Mouse (Mus musculus): ENCODE measurements around the gene Rasl12. TPM values are rescaled to one million over a fixed set of nuclear protein-coding genes. Genes with fewer than 3 reads are reported as not detected.

Gene Rasl12
- polyA plus RNA-seq, 1 experiment = 0.05 TPM

GRCm38 (mm10) chr9:65393606-65394005 lies 4.7 kb upstream of the Rasl12 start:
- no peaks in the 10 kb centered on the region for H3K36me3 ChIP-seq (ENCODE audit: control insufficient read depth, insufficient read depth)
- no peak overlapping the region for H3ac ChIP-seq (ENCODE audit: control insufficient read depth, insufficient read length, low read depth)
- H3K79me3 ChIP-seq (ENCODE audit: low read depth) = no peaks in the 10 kb centered on the region
- peaks cover 22% of the 10 kb centered on the region for H3K27me3 ChIP-seq (ENCODE audit: control insufficient read depth, insufficient read depth, insufficient read length)
- no peak overlapping the region for H3K4me3 ChIP-seq (ENCODE audit: insufficient read depth, poor library complexity, severe bottlenecking)
- TF ChIP-seq MAX (IDR thresholded peaks at IDR 0.05) (no peak), CTCF (IDR thresholded peaks at IDR 0.05; ENCODE audit: control insufficient read depth, insufficient read depth, insufficient read length) (no peak), MYOD1 (IDR thresholded peaks at IDR 0.05; ENCODE audit: control insufficient read depth, insufficient read length, low read depth) (no peak), CEBPB (IDR thresholded peaks at IDR 0.05; ENCODE audit: low read depth) (no peak), FOSL1 (IDR thresholded peaks at IDR 0.05; ENCODE audit: insufficient read depth, low read length, poor library complexity, severe bottlenecking) (no peak), MYOG (IDR thresholded peaks at IDR 0.05; ENCODE audit: control insufficient read depth, extremely low read depth, insufficient read length) (no peak), USF1 (IDR thresholded peaks at IDR 0.05; ENCODE audit: low read depth) (no peak)
- H3K79me2 ChIP-seq (ENCODE audit: control insufficient read depth, insufficient read depth) = no peaks in the 10 kb centered on the region

- Histone ChIP-seq H3K36me3 (ENCODE audit: control insufficient read depth, insufficient read depth) (no peaks in the 10 kb centered on the region), H3K27me3 (ENCODE audit: control insufficient read depth, insufficient read depth, insufficient read length) (peaks cover 21% of the 10 kb centered on the region), H3ac (ENCODE audit: control insufficient read depth, insufficient read length, low read depth) (no peak overlapping the region), H3K79me2 (ENCODE audit: control insufficient read depth, insufficient read depth) (no peaks in the 10 kb centered on the region), H3K4me3 (ENCODE audit: insufficient read depth, poor library complexity, severe bottlenecking) (no peak overlapping the region), H3K79me3 (ENCODE audit: low read depth) (no peaks in the 10 kb centered on the region)
- TF ChIP-seq CEBPB (IDR thresholded peaks at IDR 0.05; ENCODE audit: low read depth) (no peak), MAX (IDR thresholded peaks at IDR 0.05) (no peak), CTCF (IDR thresholded peaks at IDR 0.05; ENCODE audit: control insufficient read depth, insufficient read depth, insufficient read length) (no peak), MYOD1 (IDR thresholded peaks at IDR 0.05; ENCODE audit: control insufficient read depth, insufficient read length, low read depth) (no peak), FOSL1 (IDR thresholded peaks at IDR 0.05; ENCODE audit: insufficient read depth, low read length, poor library complexity, severe bottlenecking) (no peak), USF1 (IDR thresholded peaks at IDR 0.05; ENCODE audit: low read depth) (no peak), MYOG (IDR thresholded peaks at IDR 0.05; ENCODE audit: control insufficient read depth, extremely low read depth, insufficient read length) (no peak)
Measured at GRCm38 (mm10) chr9:65394360-65394759, 3.9 kb upstream of the Rasl12 start.

- Histone ChIP-seq H3K4me3 (ENCODE audit: insufficient read depth, poor library complexity, severe bottlenecking) (no peak overlapping the region), H3K36me3 (ENCODE audit: control insufficient read depth, insufficient read depth) (no peaks in the 10 kb centered on the region), H3K79me2 (ENCODE audit: control insufficient read depth, insufficient read depth) (no peaks in the 10 kb centered on the region), H3ac (ENCODE audit: control insufficient read depth, insufficient read length, low read depth) (no peak overlapping the region), H3K27me3 (ENCODE audit: control insufficient read depth, insufficient read depth, insufficient read length) (no peaks in the 10 kb centered on the region), H3K79me3 (ENCODE audit: low read depth) (no peaks in the 10 kb centered on the region)
- no peak for TF ChIP-seq MAX (IDR thresholded peaks at IDR 0.05)
- no peak for TF ChIP-seq FOSL1 (IDR thresholded peaks at IDR 0.05; ENCODE audit: insufficient read depth, low read length, poor library complexity, severe bottlenecking)
Measured at GRCm38 (mm10) chr9:65399934-65400333, 1.6 kb downstream of the Rasl12 start.

- H3ac ChIP-seq (ENCODE audit: control insufficient read depth, insufficient read length, low read depth) = no peak overlapping the region
- H3K27me3 ChIP-seq (ENCODE audit: control insufficient read depth, insufficient read depth, insufficient read length) = no peaks in the 10 kb centered on the region
- no peaks in the 10 kb centered on the region for H3K79me3 ChIP-seq (ENCODE audit: low read depth)
- H3K79me2 ChIP-seq (ENCODE audit: control insufficient read depth, insufficient read depth) = no peaks in the 10 kb centered on the region
- no peak for TF ChIP-seq CEBPB (IDR thresholded peaks at IDR 0.05; ENCODE audit: low read depth)
- no peak for TF ChIP-seq FOSL1 (IDR thresholded peaks at IDR 0.05; ENCODE audit: insufficient read depth, low read length, poor library complexity, severe bottlenecking)
- TF ChIP-seq MYOD1 (IDR thresholded peaks at IDR 0.05; ENCODE audit: control insufficient read depth, insufficient read length, low read depth) = no peak
- TF ChIP-seq MAX (IDR thresholded peaks at IDR 0.05) = no peak
- TF ChIP-seq USF1 (IDR thresholded peaks at IDR 0.05; ENCODE audit: low read depth) = no peak
- no peak for TF ChIP-seq MYOG (IDR thresholded peaks at IDR 0.05; ENCODE audit: control insufficient read depth, extremely low read depth, insufficient read length)
- no peak for TF ChIP-seq CTCF (IDR thresholded peaks at IDR 0.05; ENCODE audit: control insufficient read depth, insufficient read depth, insufficient read length)
- H3K36me3 ChIP-seq (ENCODE audit: control insufficient read depth, insufficient read depth) = no peaks in the 10 kb centered on the region
- H3K4me3 ChIP-seq (ENCODE audit: insufficient read depth, poor library complexity, severe bottlenecking) = no peak overlapping the region
Measured at GRCm38 (mm10) chr9:65404331-65405183, 6.3 kb downstream of the Rasl12 start.

- H3K27me3 ChIP-seq (ENCODE audit: control insufficient read depth, insufficient read depth, insufficient read length) = no peaks in the 10 kb centered on the region
- H3K79me2 ChIP-seq (ENCODE audit: control insufficient read depth, insufficient read depth) = no peaks in the 10 kb centered on the region
- H3ac ChIP-seq (ENCODE audit: control insufficient read depth, insufficient read length, low read depth) = no peak overlapping the region
- no peaks in the 10 kb centered on the region for H3K79me3 ChIP-seq (ENCODE audit: low read depth)
- H3K4me3 ChIP-seq (ENCODE audit: insufficient read depth, poor library complexity, severe bottlenecking) = no peak overlapping the region
- no peaks in the 10 kb centered on the region for H3K36me3 ChIP-seq (ENCODE audit: control insufficient read depth, insufficient read depth)
- no peak for TF ChIP-seq CEBPB (IDR thresholded peaks at IDR 0.05; ENCODE audit: low read depth)
- TF ChIP-seq FOSL1 (IDR thresholded peaks at IDR 0.05; ENCODE audit: insufficient read depth, low read length, poor library complexity, severe bottlenecking) = no peak
- no peak for TF ChIP-seq MYOD1 (IDR thresholded peaks at IDR 0.05; ENCODE audit: control insufficient read depth, insufficient read length, low read depth)
- no peak for TF ChIP-seq USF1 (IDR thresholded peaks at IDR 0.05; ENCODE audit: low read depth)
- TF ChIP-seq CTCF (IDR thresholded peaks at IDR 0.05; ENCODE audit: control insufficient read depth, insufficient read depth, insufficient read length) = no peak
- TF ChIP-seq MYOG (IDR thresholded peaks at IDR 0.05; ENCODE audit: control insufficient read depth, extremely low read depth, insufficient read length) = no peak
- no peak for TF ChIP-seq MAX (IDR thresholded peaks at IDR 0.05)
Measured at GRCm38 (mm10) chr9:65405184-65405449, 6.8 kb downstream of the Rasl12 start.

- no peaks in the 10 kb centered on the region for H3K79me3 ChIP-seq (ENCODE audit: low read depth)
- TF ChIP-seq FOSL1 (IDR thresholded peaks at IDR 0.05; ENCODE audit: insufficient read depth, low read length, poor library complexity, severe bottlenecking) = no peak
- TF ChIP-seq MYOG (IDR thresholded peaks at IDR 0.05; ENCODE audit: control insufficient read depth, extremely low read depth, insufficient read length) = no peak
- TF ChIP-seq MYOD1 (IDR thresholded peaks at IDR 0.05; ENCODE audit: control insufficient read depth, insufficient read length, low read depth) = no peak
- no peak for TF ChIP-seq USF1 (IDR thresholded peaks at IDR 0.05; ENCODE audit: low read depth)
- no peak for TF ChIP-seq MAX (IDR thresholded peaks at IDR 0.05)
- no peak for TF ChIP-seq CTCF (IDR thresholded peaks at IDR 0.05; ENCODE audit: control insufficient read depth, insufficient read depth, insufficient read length)
- TF ChIP-seq CEBPB (IDR thresholded peaks at IDR 0.05; ENCODE audit: low read depth) = no peak
- H3K79me2 ChIP-seq (ENCODE audit: control insufficient read depth, insufficient read depth) = no peaks in the 10 kb centered on the region
Measured at GRCm38 (mm10) chr9:65407327-65407726, 9.0 kb downstream of the Rasl12 start.

More at GRCm38 (mm10) chr9:65407327-65407726, 9.0 kb downstream of the Rasl12 start:
- Histone ChIP-seq H3ac (ENCODE audit: control insufficient read depth, insufficient read length, low read depth) (no peak overlapping the region), H3K36me3 (ENCODE audit: control insufficient read depth, insufficient read depth) (no peaks in the 10 kb centered on the region), H3K27me3 (ENCODE audit: control insufficient read depth, insufficient read depth, insufficient read length) (no peaks in the 10 kb centered on the region), H3K4me3 (ENCODE audit: insufficient read depth, poor library complexity, severe bottlenecking) (no peak overlapping the region)

Measured in C2C12 (cell line).